Mouse (Mus musculus): ENCODE measurements at regions not wholly inside any gene's neighbourhood (a gene's known extent, or its start where the extent isn't known, plus 50 kb on each side); places are given as distances from the start of the nearest gene placed in this dataset.

- H3K4me2 ChIP-seq (ENCODE audit: low read depth, low read length, severe bottlenecking) = no peak overlapping the region
- 0 out of 2 replicates have a peak, but pooled peaks cover 6% of the 10 kb centered on the region for H3K4me1 ChIP-seq (replicated peaks; ENCODE audit: control insufficient read depth, insufficient read depth, low read length)
- no peaks in the 10 kb centered on the region for H3K9me3 ChIP-seq (ENCODE audit: control insufficient read depth, low read length)
- ATAC-seq (replicated peaks; ENCODE audit: low FRiP score) (no peak), DNase-seq (ENCODE audit: low spot score) (no peak)
- H3K9ac ChIP-seq (ENCODE audit: low read length) = no peak overlapping the region
- H3K27me3 ChIP-seq (ENCODE audit: control insufficient read depth, insufficient read depth, low read length) = no peaks in the 10 kb centered on the region
- 80% methylated on average over 3 of the region's 3 CpGs for WGBS
- H3K4me3 ChIP-seq (ENCODE audit: low read depth, low read length) = no peak overlapping the region
- no peaks in the 10 kb centered on the region for H3K36me3 ChIP-seq (ENCODE audit: control insufficient read depth, insufficient read depth, low read length)
- no peak overlapping the region for H3K27ac ChIP-seq (ENCODE audit: low read depth, low read length)
Measured at GRCm38 (mm10) chr11:22675047-22675446, 163.2 kb downstream of the Tmem17 start.

GRCm38 (mm10) chr11:22675754-22676153, 163.9 kb downstream of the Tmem17 start:
- DNase-seq (ENCODE audit: low spot score) (no peak), ATAC-seq (replicated peaks; ENCODE audit: low FRiP score) (no peak)
- no peak overlapping the region for H3K4me2 ChIP-seq (ENCODE audit: low read depth, low read length, severe bottlenecking)
- no peak overlapping the region for H3K4me3 ChIP-seq (ENCODE audit: low read depth, low read length)
- H3K27ac ChIP-seq (ENCODE audit: low read depth, low read length) = no peak overlapping the region
- H3K9ac ChIP-seq (ENCODE audit: low read length) = no peak overlapping the region
- H3K9me3 ChIP-seq (ENCODE audit: control insufficient read depth, low read length) = no peaks in the 10 kb centered on the region
- no peaks in the 10 kb centered on the region for H3K36me3 ChIP-seq (ENCODE audit: control insufficient read depth, insufficient read depth, low read length)
- WGBS = 90% methylated on average over 1 of the region's 1 CpGs
- no peaks in the 10 kb centered on the region for H3K27me3 ChIP-seq (ENCODE audit: control insufficient read depth, insufficient read depth, low read length)
- 0 out of 2 replicates have a peak, but pooled peaks cover 6% of the 10 kb centered on the region for H3K4me1 ChIP-seq (replicated peaks; ENCODE audit: control insufficient read depth, insufficient read depth, low read length)

- H3K4me3 ChIP-seq (ENCODE audit: low read depth, low read length) = no peak overlapping the region
- 37% methylated on average over 2 of the region's 2 CpGs for WGBS
- no peaks in the 10 kb centered on the region for H3K9me3 ChIP-seq (ENCODE audit: control insufficient read depth, low read length)
- no peaks in the 10 kb centered on the region for H3K36me3 ChIP-seq (ENCODE audit: control insufficient read depth, insufficient read depth, low read length)
- ATAC-seq (replicated peaks; ENCODE audit: low FRiP score) (no peak), DNase-seq (ENCODE audit: low spot score) (no peak)
- H3K9ac ChIP-seq (ENCODE audit: low read length) = no peak overlapping the region
- H3K27me3 ChIP-seq (ENCODE audit: control insufficient read depth, insufficient read depth, low read length) = no peaks in the 10 kb centered on the region
- H3K27ac ChIP-seq (ENCODE audit: low read depth, low read length) = no peak overlapping the region
- no peak overlapping the region for H3K4me2 ChIP-seq (ENCODE audit: low read depth, low read length, severe bottlenecking)
- H3K4me1 ChIP-seq (replicated peaks; ENCODE audit: control insufficient read depth, insufficient read depth, low read length) = no peaks in the 10 kb centered on the region
Measured at GRCm38 (mm10) chr11:22677337-22677736, 165.4 kb downstream of the Tmem17 start.

GRCm38 (mm10) chr11:22684576-22684975, 172.7 kb downstream of the Tmem17 start:
- Histone ChIP-seq H3K4me2 (ENCODE audit: low read depth, low read length, severe bottlenecking) (no peak overlapping the region), H3K27me3 (ENCODE audit: control insufficient read depth, insufficient read depth, low read length) (no peaks in the 10 kb centered on the region), H3K4me3 (ENCODE audit: low read depth, low read length) (no peak overlapping the region), H3K9me3 (ENCODE audit: control insufficient read depth, low read length) (no peaks in the 10 kb centered on the region), H3K4me1 (replicated peaks; ENCODE audit: control insufficient read depth, insufficient read depth, low read length) (no peaks in the 10 kb centered on the region), H3K27ac (ENCODE audit: low read depth, low read length) (no peak overlapping the region), H3K36me3 (ENCODE audit: control insufficient read depth, insufficient read depth, low read length) (no peaks in the 10 kb centered on the region), H3K9ac (ENCODE audit: low read length) (no peak overlapping the region)
- ATAC-seq (replicated peaks; ENCODE audit: low FRiP score) (no peak), DNase-seq (ENCODE audit: low spot score) (no peak)
- WGBS = 91% methylated on average over 4 of the region's 4 CpGs

- 92% methylated on average over 3 of the region's 3 CpGs for WGBS
- H3K9me3 ChIP-seq (ENCODE audit: control insufficient read depth, low read length) = no peaks in the 10 kb centered on the region
- H3K9ac ChIP-seq (ENCODE audit: low read length) = no peak overlapping the region
Measured at GRCm38 (mm10) chr11:22690829-22691228, 169.9 kb downstream of the B3gnt2 start.

GRCm38 (mm10) chr11:22692281-22692857, 168.4 kb downstream of the B3gnt2 start:
- no peak overlapping the region for H3K4me2 ChIP-seq (ENCODE audit: low read depth, low read length, severe bottlenecking)
- no peak overlapping the region for H3K4me3 ChIP-seq (ENCODE audit: low read depth, low read length)
- H3K9me3 ChIP-seq (ENCODE audit: control insufficient read depth, low read length) = no peaks in the 10 kb centered on the region
- no peaks in the 10 kb centered on the region for H3K4me1 ChIP-seq (replicated peaks; ENCODE audit: control insufficient read depth, insufficient read depth, low read length)
- WGBS = 89% methylated on average over 5 of the region's 5 CpGs
- no peak overlapping the region for H3K9ac ChIP-seq (ENCODE audit: low read length)
- no peaks in the 10 kb centered on the region for H3K36me3 ChIP-seq (ENCODE audit: control insufficient read depth, insufficient read depth, low read length)
- H3K27me3 ChIP-seq (ENCODE audit: control insufficient read depth, insufficient read depth, low read length) = no peaks in the 10 kb centered on the region
- H3K27ac ChIP-seq (ENCODE audit: low read depth, low read length) = no peak overlapping the region
- ATAC-seq (replicated peaks; ENCODE audit: low FRiP score) (no peak), DNase-seq (ENCODE audit: low spot score) (no peak)

More at GRCm38 (mm10) chr11:22690829-22691228, 169.9 kb downstream of the B3gnt2 start:
- Histone ChIP-seq H3K27ac (ENCODE audit: low read depth, low read length) (no peak overlapping the region), H3K4me2 (ENCODE audit: low read depth, low read length, severe bottlenecking) (no peak overlapping the region), H3K36me3 (ENCODE audit: control insufficient read depth, insufficient read depth, low read length) (no peaks in the 10 kb centered on the region), H3K4me1 (replicated peaks; ENCODE audit: control insufficient read depth, insufficient read depth, low read length) (no peaks in the 10 kb centered on the region), H3K27me3 (ENCODE audit: control insufficient read depth, insufficient read depth, low read length) (no peaks in the 10 kb centered on the region), H3K4me3 (ENCODE audit: low read depth, low read length) (no peak overlapping the region)
- ATAC-seq (replicated peaks; ENCODE audit: low FRiP score) (no peak), DNase-seq (ENCODE audit: low spot score) (no peak)

GRCm38 (mm10) chr11:22692941-22693341, 167.8 kb downstream of the B3gnt2 start:
- 48% methylated on average over 1 of the region's 1 CpGs for WGBS

GRCm38 (mm10) chr11:22693376-22693775, 167.4 kb downstream of the B3gnt2 start:
- ATAC-seq (replicated peaks; ENCODE audit: low FRiP score) (no peak), DNase-seq (ENCODE audit: low spot score) (no peak)
- 88% methylated on average over 2 of the region's 2 CpGs for WGBS
- Histone ChIP-seq H3K27me3 (ENCODE audit: control insufficient read depth, insufficient read depth, low read length) (no peaks in the 10 kb centered on the region), H3K4me1 (replicated peaks; ENCODE audit: control insufficient read depth, insufficient read depth, low read length) (no peaks in the 10 kb centered on the region), H3K4me3 (ENCODE audit: low read depth, low read length) (no peak overlapping the region), H3K9ac (ENCODE audit: low read length) (no peak overlapping the region), H3K9me3 (ENCODE audit: control insufficient read depth, low read length) (no peaks in the 10 kb centered on the region), H3K36me3 (ENCODE audit: control insufficient read depth, insufficient read depth, low read length) (no peaks in the 10 kb centered on the region), H3K27ac (ENCODE audit: low read depth, low read length) (no peak overlapping the region), H3K4me2 (ENCODE audit: low read depth, low read length, severe bottlenecking) (no peak overlapping the region)

More at GRCm38 (mm10) chr11:22692941-22693341, 167.8 kb downstream of the B3gnt2 start:
- no peak overlapping the region for H3K4me2 ChIP-seq (ENCODE audit: low read depth, low read length, severe bottlenecking)
- H3K27ac ChIP-seq (ENCODE audit: low read depth, low read length) = no peak overlapping the region
- no peaks in the 10 kb centered on the region for H3K36me3 ChIP-seq (ENCODE audit: control insufficient read depth, insufficient read depth, low read length)
- H3K4me3 ChIP-seq (ENCODE audit: low read depth, low read length) = no peak overlapping the region
- no peak overlapping the region for H3K9ac ChIP-seq (ENCODE audit: low read length)
- no peaks in the 10 kb centered on the region for H3K27me3 ChIP-seq (ENCODE audit: control insufficient read depth, insufficient read depth, low read length)
- no peaks in the 10 kb centered on the region for H3K9me3 ChIP-seq (ENCODE audit: control insufficient read depth, low read length)
- no peaks in the 10 kb centered on the region for H3K4me1 ChIP-seq (replicated peaks; ENCODE audit: control insufficient read depth, insufficient read depth, low read length)
- DNase-seq (ENCODE audit: low spot score) = no peak
- ATAC-seq (replicated peaks; ENCODE audit: low FRiP score) = no peak

GRCm38 (mm10) chr11:22693984-22694383, 166.8 kb downstream of the B3gnt2 start:
- H3K27me3 ChIP-seq (ENCODE audit: control insufficient read depth, insufficient read depth, low read length) = no peaks in the 10 kb centered on the region
- no peak overlapping the region for H3K27ac ChIP-seq (ENCODE audit: low read depth, low read length)
- H3K9ac ChIP-seq (ENCODE audit: low read length) = no peak overlapping the region
- H3K4me1 ChIP-seq (replicated peaks; ENCODE audit: control insufficient read depth, insufficient read depth, low read length) = no peaks in the 10 kb centered on the region; the same call in 1 of the 2 replicates
- DNase-seq (ENCODE audit: low spot score) (no peak), ATAC-seq (replicated peaks; ENCODE audit: low FRiP score) (no peak)
- no peaks in the 10 kb centered on the region for H3K36me3 ChIP-seq (ENCODE audit: control insufficient read depth, insufficient read depth, low read length)
- H3K4me3 ChIP-seq (ENCODE audit: low read depth, low read length) = no peak overlapping the region
- no peaks in the 10 kb centered on the region for H3K9me3 ChIP-seq (ENCODE audit: control insufficient read depth, low read length)
- 83% methylated on average over 2 of the region's 2 CpGs for WGBS
- H3K4me2 ChIP-seq (ENCODE audit: low read depth, low read length, severe bottlenecking) = no peak overlapping the region

All from forebrain, embryonic 11.5 days (tissue).